Comparison of ENCODE assay signal across 8 mouse cellular contexts in the genomic region with DNA sequence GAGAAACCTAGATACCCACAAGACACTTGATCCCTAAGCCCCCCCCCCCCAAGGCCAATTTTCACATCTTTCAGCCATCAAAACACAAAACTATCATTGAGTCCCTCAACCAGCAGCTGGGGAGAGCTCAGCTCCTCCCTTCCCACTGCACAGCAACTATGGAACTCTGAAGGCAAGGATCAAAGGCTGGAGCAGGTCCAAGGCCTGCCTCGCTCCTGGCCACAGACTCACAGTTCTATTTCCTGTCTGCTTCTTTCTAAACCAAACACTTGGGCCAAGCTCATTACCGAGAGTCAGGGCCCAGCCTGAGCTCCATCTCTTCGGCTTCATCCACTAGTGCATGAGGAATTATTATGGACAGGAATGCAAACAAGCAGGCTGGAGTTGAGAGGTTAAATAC. TPM values are rescaled to one million over a fixed set of nuclear protein-coding genes. Genes with fewer than 3 reads are reported as not detected.
DNase-seq lines count a peak whose midpoint lies in the region; ATAC-seq and TF ChIP-seq lines count a peak whose summit lies in the region.

No protein-coding gene starts in this region.

- intact Hi-C loops in left cerebral cortex, postnatal 10 days (cut with DNase I) = no loop called here

- H3K9me3 ChIP-seq in hindbrain, postnatal 0 days (ENCODE audit: low read length) = no peaks in the 10 kb centered on the region

- DNase-seq in NIH3T3 (ENCODE audit: low read depth) = peak; percentile 3
- peak; percentile 61 for DNase-seq in cerebellum, adult 9-11 months
- DNase-seq in gastrocnemius, postnatal 10 days = peak; percentile 70
- DNase-seq in hindbrain, postnatal 0 days (ENCODE audit: low spot score) = peak; percentile 83
- DNase-seq in left cerebral cortex, postnatal 10 days (ENCODE audit: extremely low spot score in 1 of 2, low spot score in 2 of 2) = peak; percentile 71 to 91
- DNase-seq in lung, postnatal 4 days = peak; percentile 88 to 96
- DNase-seq in spleen, adult 18-20 months = no peak

- peak; percentile 60 for ATAC-seq in hindbrain, postnatal 0 days

- WGBS in hindbrain, postnatal 0 days = 34% methylated on average over 3 of the region's 3 CpGs

- H3K4me2 ChIP-seq in hindbrain, postnatal 0 days (ENCODE audit: low read depth, low read length) = no peak overlapping the region

- H3K4me1 ChIP-seq in hindbrain, postnatal 0 days (ENCODE audit: insufficient read depth, low read length) = peaks cover 18% of the 10 kb centered on the region
- peaks cover 4% of the 10 kb centered on the region for H3K4me1 ChIP-seq in testis, adult 2 months (ENCODE audit: control insufficient read depth, insufficient read depth, low read length)

- TF ChIP-seq POLR2A in testis, adult 2 months (IDR thresholded peaks at IDR 0.05; ENCODE audit: control insufficient read depth, low read depth, low read length) = no peak

- H3K27ac ChIP-seq in hindbrain, postnatal 0 days = peak overlapping the region; percentile 66
- H3K27ac ChIP-seq in testis, adult 2 months (ENCODE audit: control insufficient read depth, insufficient read depth, low read depth, low read length) = peak overlapping the region; percentile 79

- no peak overlapping the region for H3K9ac ChIP-seq in hindbrain, postnatal 0 days (replicated peaks; ENCODE audit: low read length)

- TF ChIP-seq CTCF in hindbrain, postnatal 0 days (IDR thresholded peaks at IDR 0.05; ENCODE audit: low read depth) = no peak
- no peak for TF ChIP-seq CTCF in testis, adult 2 months (IDR thresholded peaks at IDR 0.05; ENCODE audit: control insufficient read depth, insufficient read depth, insufficient replicate concordance, low read depth, low read length)

- H3K27me3 ChIP-seq in hindbrain, postnatal 0 days (ENCODE audit: insufficient read depth, low read length) = no peaks in the 10 kb centered on the region
- H3K27me3 ChIP-seq in testis, adult 2 months (ENCODE audit: control insufficient read depth, insufficient read depth, low read length) = no peaks in the 10 kb centered on the region

- H3K36me3 ChIP-seq in hindbrain, postnatal 0 days (ENCODE audit: insufficient read depth, low read length) = no peaks in the 10 kb centered on the region
- H3K36me3 ChIP-seq in testis, adult 2 months (ENCODE audit: control insufficient read depth, insufficient read depth, low read length) = no peaks in the 10 kb centered on the region

- H3K4me3 ChIP-seq in hindbrain, postnatal 0 days (ENCODE audit: low read length) = no peak overlapping the region
- H3K4me3 ChIP-seq in testis, adult 2 months (ENCODE audit: control insufficient read depth, low read depth, low read length) = no peak overlapping the region

RNA-seq across cellular contexts. Expression of gene Kazn, which starts 58.9 kb away (rescaled TPM):
- 1 to 10 TPM; 7.1 to 10.0 TPM for total RNA-seq in gastrocnemius, postnatal 10 days (2021)
- total RNA-seq in hindbrain, postnatal 0 days (2014; rRNA removed) = 74.3 and 78.3 TPM in 2 replicates
- polyA plus RNA-seq in hindbrain, postnatal 0 days (2015; fragmentation: Nextera tagmentation; extraction: Ambion mirVana) = 19.3 and 20.9 TPM in 2 replicates
- 10 to 100 TPM; 65.2 to 71.9 TPM for total RNA-seq in left cerebral cortex, postnatal 10 days (2021)
- polyA plus RNA-seq in testis, adult 2 months (2012; rRNA removed) = 8.9 and 9.6 TPM in 2 replicates

Comparison
In these comparisons a context has a peak if more than half of its experiments do, and no peak if none do; other contexts are left out.
1. DNase-seq: peak in NIH3T3 (single experiment), cerebellum, adult 9-11 months (single experiment), gastrocnemius, postnatal 10 days (single experiment), hindbrain, postnatal 0 days (single experiment), left cerebral cortex, postnatal 10 days (2 of 2) and lung, postnatal 4 days (2 of 2); none in spleen, adult 18-20 months (0 of 2).